Mouse (Mus musculus) urinary bladder, postnatal 10 days (tissue): ENCODE measurements at regions not wholly inside any gene's neighbourhood (a gene's known extent, or its start where the extent isn't known, plus 50 kb on each side); places are given as distances from the start of the nearest gene placed in this dataset.

Experiments used
- DNase-seq: peaks from one replicate; pipeline ENCODE4 v3.0.0; 2022; ENCODE audit warnings: low spot score

DNA sequence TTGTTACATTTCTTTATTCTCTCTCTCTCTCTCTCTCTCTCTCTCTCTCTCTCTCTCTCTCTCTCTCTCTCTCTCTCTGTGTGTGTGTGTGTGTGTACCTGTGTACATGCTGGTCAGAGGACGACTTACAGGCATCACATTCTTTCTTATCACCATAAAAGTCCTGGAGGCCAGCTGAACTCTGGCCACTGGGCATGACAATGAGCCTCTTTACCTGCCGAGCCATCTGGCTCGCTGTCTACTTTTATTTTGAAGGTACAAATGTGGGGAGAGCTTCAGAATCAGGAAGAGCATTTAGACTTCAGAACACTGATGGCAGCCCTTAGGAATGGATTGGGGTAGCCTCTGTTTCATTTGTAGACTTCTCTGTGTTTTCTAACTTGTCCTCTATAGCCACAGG, 171.0 kb downstream of the Zfp36l1 start:
- no peak for DNase-seq

- no peak for DNase-seq
Observed at GRCm38 (mm10) chr12:79939436-79939835, 173.4 kb downstream of the Zfp36l1 start.

GRCm38 (mm10) chr12:79937876-79938275, 174.9 kb downstream of the Zfp36l1 start:
- no peak for DNase-seq

DNA sequence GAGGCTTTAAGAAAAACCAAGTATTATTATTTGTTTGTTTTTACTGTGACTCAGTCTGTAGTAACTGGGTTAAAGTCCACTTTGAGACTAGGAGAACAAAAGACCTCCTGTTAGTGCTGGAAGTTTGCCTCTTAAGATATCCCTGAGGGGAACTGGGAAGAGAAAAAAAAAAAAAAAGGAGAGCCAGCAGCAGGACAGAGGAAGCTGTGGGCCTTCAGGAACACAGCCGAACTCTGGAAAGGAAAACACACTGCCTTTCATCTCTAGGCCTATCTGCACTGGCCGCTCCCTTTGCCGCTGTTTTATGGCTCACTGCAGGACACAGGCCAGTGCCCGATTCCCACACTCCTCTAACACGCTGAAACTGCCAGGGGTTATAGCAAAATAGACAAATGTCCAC, 176.1 kb downstream of the Zfp36l1 start:
- DNase-seq: no peak

DNA sequence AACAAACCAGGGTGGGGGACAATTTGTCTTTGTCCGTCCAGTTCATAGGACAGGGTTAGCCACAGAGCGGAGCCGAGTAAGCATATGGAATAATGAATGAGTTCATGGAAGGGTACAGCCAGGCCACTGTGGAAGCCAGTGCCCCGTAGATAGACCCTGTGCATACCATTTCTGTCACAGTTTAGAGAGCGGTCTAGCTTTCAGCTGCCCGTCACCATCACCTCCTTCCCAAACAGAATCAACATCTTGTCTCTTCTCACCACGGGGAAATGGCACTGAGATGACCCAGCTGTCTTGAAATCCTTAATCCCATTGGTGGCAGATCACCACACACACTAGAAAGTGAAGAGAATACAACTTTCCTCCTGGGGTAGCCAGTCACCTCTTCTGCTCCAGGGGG, 178.7 kb downstream of the Zfp36l1 start:
- no peak for DNase-seq

- no peak for DNase-seq
Observed at GRCm38 (mm10) chr12:79932905-79933304, 179.9 kb downstream of the Zfp36l1 start.

- no peak for DNase-seq
Observed at GRCm38 (mm10) chr12:79931455-79931854, 181.4 kb downstream of the Zfp36l1 start.

DNA sequence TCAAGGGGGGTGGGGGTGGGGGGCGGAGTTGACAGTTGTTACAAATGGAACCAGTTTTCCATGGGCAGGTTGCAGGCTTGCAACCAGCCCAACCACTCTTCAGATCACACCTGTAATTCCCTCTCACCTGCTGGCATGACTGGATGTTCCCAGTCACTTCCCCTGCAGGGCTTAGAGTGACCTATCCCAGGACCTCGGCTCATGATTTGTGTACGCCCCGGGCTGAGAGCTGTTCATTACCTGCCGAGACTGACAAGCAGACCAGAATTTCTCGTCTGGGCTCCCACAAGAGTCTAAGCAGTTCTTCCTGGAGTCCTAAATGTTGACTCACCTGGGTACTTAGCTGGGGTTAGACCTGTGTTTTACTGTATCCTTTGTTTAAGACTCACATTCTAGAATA, 183.0 kb downstream of the Zfp36l1 start:
- no peak for DNase-seq

GRCm38 (mm10) chr12:79928739-79929380, 184.0 kb downstream of the Zfp36l1 start:
- DNase-seq: no peak

DNA sequence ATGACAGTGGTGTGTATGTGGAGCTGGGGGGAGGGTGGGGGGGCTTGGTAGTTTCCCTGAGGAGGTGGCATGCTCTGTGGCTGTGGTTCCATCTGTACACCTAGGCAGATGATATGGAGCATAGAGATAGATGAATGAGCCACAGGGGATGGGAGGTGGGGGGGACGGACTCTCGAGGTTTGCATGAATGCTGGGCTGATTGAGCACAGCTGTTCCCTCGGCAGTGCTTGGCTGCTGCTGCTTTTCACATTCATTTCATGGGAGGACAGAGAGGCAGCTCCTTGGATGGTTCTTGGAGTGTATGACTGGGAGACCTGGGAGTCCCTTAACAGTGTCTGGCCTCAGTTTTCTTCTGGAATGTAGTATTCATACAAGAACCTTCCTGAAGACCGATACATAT, 184.5 kb downstream of the Zfp36l1 start:
- no peak for DNase-seq

DNA sequence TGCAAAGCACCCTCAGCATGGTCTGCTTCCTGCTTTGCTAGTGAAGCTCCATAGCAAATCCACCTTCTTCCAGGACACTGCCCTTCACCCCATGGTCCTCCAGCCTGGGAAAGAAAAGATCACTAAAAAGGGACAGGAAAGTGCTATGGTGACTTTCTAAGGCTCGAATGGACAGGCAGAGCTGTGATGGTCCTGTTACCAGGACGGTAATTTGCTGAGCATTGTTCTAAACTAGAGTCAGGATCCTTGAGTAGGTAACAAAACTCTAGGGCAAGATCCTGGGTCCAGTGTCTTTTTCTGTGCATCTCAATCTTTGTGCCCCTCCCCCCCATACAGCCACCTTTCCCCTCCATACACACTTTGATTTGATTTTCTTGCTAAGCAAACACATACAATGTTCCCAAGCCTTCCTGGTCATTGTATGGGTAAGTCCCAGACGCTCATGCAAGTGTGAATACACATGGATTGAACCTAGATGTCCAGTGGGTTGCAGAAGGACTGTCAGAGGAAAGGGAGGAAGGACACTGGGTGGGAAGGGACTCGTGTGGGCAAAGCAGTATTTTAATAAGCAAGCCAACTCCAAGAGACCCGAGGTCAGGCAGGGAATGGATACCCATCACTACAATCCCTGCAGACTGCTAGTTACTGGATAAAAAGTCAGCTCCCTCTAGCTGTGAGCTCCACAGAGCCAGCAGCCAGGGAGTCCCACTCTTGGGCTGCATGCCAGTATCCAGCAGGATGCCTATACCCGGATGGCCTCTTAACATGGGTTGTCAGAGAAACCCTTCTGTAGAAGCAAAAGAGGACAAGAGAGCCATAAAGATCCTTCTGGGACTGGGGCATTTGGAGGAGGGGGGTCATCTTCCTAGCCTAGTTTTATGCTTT, 186.9 kb downstream of the Zfp36l1 start:
- DNase-seq: no peak

DNA sequence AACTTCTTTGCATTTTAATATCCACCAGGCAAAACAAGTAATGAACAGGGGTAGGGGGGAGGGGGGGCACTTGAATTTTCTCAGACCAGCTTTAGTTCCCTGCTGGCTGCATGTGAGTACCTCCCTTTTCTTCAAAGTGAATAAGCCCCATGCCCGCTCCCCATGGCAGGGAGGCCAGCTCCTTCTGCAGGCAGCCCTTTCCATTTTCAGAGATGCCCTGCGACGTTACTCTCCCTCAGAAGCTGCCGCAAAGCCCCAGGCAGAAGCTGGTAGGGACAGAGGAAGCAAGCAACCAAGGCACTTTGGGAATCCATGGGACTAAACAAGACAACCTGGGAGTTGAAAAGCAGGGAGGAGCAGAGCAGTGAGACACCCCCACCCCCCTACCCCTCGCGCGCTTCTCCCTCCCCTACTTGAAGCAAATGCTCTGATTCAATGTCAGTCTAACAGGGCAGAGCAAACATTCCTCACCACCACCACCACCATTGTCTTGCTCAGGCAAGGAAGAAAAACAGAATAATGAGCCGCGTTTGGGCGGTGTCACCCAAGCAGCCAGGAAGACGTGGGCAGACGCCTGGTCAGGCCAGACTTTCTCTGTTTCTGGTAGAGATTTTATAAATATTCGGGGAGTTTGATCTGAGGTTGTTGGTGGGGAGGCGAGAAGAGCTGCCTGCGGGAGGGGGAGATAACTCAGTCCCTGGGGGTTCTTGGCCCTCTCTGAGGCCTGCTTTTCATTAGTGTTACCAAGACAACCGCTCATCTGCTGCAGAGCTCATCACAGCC, 187.7 kb downstream of the Zfp36l1 start:
- DNase-seq: no peak

DNA sequence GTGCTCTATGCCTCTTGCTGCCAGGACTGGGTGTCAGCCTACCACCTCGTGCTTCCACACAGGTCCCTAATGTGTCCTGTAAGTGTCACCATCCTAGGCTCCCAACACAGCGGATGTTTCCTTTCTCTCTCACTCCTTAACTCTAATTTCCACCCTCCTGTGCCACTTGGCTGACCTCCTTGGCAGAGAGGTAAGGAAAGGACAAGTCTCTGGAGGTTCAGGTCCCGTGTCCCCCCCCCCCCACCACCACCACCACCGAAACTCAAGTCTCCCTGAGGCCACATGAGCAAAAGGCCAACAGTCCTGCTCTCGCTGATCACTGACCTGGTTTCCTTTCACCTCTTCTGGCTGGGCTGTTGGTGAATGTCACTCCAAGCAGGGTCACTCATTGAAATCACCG, 189.0 kb downstream of the Zfp36l1 start:
- no peak for DNase-seq

- no peak for DNase-seq
Observed at GRCm38 (mm10) chr12:79921786-79922185, 191.0 kb downstream of the Zfp36l1 start.

- no peak for DNase-seq
Observed at GRCm38 (mm10) chr12:79918983-79919382, 193.8 kb downstream of the Zfp36l1 start.

GRCm38 (mm10) chr12:79917634-79918289, 195.1 kb downstream of the Zfp36l1 start:
- no peak for DNase-seq

DNA sequence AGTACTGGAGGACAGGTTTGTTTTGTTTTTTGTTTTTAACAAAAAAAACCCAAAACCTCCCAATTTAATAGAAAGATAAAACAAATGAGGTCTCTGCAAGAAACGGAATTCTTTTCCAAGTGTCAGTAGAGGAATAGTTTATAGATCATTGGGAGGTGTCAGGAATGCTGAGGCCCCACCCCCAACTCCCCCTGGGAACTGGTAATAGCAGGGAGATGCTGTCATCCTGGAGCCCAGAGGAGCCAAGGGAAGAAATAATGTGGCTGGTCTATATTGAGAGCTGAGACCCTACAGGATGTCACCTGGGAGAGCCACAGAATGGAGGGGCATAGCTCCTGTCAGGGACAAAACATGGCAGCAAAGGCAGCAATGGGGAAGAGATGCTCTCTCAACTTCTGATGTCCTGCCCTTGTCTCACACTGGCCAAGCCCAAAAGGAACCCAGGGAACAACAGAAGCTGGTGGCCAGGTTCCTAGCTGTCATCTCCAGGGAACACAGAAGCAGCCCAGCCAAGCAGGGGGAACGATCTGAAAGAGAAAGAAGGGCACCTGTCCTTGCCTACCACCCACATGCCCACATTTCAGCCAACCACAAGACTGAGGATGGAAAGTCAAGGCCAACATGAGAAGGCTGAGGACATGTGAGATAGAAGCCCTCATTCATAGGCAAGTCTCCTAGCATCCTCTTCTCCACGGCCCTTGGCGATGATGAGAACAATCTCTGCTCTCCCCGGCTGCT, 195.7 kb downstream of the Zfp36l1 start:
- DNase-seq: no peak

GRCm38 (mm10) chr12:79913898-79914297, 198.9 kb downstream of the Zfp36l1 start:
- no peak for DNase-seq

DNA sequence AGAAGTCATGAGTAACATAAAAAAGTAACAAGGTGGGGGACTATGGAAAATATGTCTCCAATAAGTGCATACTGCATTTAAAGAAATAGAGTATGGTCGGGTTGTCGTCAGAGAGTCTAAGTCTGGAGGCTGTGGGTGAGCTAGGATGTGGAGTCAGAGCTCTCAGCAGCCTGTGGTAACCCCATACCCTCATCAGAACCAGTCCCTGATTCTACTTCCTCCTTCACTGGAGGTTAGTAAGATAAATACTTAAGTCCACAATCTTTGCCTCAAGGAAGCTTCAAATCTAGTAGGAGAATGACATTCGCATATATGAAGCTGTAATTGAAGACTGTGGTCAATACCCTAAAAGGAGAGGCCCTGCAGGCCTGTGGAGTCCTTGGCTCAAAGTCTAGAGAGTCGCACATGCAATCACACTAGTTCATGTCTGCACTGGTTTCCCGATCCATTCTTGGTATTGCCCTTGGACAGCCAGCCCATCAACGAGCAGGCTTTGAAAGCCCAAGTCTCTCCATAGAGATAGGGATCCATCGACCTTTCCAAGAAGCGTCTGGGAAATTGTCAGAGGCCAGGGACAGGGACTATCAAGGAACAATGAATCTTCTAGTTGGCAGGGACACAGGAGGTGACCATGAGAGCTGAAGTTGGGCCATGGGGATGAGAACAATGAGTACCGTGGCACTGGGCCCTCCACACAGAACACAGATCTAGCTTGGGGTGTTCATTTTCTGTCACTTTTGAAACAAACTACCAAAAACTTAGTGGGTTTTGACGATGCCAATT, 200.3 kb downstream of the Zfp36l1 start:
- DNase-seq: no peak

DNA sequence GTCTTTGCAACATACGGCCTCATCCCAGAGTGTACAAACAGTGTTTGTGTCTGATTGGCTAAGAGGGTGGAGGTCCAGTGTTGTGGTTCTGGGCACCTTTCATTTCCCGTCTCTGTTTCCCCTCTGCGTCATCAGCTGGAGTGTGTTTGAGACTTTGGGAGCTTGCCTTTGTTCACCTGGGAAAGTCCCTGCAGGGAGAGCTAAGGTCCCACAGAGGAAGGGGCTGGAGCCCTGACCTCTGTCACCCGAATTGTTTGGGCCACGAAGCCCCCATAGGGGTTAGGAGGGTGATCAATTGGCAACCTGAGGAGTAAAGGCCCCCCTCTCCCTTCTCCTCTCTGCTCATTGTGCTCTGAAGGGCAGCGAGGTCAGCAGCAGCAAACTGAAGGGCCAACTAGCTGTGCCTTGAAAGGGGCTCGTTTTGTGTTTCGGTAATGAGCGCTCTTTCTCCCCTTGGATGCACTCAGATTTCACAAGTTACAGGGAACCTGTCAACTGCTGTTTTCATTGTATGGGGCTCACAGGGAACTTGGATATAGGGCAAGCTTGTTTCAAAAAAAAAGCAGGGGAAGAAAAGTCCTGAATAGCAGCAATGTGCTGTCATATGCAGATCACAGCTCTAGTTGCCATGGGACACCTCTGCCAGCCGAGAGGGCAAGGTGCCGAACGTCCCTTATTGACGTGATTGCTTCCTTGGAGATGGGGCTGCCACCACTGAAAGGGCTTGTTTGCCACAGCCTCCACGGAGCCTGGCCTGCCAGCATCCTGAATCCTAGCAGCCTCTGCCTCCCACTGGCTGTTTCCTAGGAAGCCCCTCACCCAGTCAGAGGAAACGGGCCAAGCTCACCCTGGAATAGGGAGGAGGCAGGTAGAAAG, 201.7 kb downstream of the Zfp36l1 start:
- DNase-seq: no peak
